Mouse (Mus musculus): ENCODE results near the gene Cacna1c.

The Cacna1c gene

DNA sequence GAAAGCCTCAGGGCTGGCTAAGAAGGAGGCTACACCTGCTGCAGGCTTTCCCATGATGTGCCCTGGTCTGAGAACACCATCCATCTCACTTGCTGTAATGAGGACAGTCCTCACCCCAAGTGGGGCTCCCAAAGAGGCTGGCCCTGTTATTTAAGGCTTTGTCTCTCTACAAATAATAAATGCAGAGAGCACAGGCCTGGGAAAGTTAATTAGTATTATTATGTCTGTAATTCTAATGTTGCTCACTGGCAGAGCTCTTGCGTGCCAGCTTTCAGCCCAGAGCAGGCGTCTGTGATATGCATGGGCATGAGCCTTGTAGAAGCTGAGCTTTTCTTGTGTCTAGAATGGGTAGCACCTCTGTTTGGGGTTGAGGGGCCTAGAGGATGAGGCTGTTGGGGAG lies 354.3 kb downstream of the Cacna1c start:
- no peak for DNase-seq

DNA sequence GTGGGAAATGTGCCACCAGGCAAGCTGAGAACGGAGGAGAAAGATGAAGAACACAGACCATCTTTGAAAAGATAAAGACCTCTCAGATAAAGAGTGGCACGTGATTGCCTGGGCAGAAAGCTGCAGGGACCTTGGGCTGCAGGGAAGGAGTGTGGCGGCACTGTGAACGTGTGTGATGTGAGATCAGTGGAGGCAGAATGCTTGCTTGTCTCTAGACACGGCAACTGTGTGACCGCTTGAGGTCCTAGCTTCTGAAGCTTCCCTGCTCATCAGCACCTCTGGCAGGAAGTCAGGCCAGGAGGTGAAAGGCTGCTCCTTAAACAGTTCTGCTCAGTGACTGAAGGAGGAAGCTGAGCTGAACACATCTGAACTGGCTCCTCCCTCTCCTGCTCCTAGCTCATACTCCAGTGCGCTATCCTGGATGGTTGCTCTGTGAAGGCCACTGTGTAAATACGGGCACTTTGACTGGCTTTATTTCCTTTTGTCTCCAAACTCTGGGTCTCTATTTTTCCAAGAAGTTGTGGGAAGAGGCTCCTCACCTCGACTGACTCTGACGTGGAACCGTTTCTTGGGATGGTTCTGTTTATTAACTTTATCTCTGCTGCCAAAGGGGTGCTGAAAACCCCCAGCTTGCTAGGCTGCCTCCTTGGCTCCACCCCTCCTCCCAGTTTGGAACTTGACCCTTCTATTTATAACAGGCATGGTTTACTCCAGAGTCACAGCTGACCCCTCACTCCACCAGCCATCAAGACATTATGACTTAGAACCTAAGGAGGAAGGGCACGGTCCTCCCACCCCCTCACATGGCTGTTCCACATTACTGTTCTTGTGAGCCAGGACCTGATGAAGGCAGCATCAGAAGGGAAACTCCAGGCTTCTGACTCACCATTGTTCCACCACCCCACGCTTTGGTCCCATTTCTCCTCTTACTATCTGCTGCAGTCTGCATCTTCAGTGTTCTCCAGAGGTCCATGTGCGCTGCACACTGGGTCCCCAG lies 357.0 kb downstream of the Cacna1c start:
- peak; percentile 66 for DNase-seq

DNA sequence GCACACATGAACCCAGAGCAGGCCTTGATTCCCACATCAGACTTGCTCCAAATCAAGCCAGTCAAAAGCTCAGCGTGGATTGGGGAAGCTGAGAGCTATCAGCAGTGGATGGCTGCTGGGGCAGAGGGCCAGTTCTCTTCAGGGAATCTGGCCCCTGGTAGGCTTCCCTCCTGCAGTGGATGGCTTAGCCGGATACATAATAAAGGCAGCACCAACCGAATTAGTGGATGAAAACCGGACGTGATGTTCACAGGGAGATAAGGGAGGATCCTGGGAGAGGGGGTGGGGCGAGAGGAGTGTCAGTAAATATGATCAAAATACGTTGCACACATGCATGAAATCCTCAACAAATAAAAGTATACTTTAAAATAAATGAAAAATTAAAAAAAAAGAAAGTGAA lies 359.5 kb downstream of the Cacna1c start:
- no peak for DNase-seq

DNA sequence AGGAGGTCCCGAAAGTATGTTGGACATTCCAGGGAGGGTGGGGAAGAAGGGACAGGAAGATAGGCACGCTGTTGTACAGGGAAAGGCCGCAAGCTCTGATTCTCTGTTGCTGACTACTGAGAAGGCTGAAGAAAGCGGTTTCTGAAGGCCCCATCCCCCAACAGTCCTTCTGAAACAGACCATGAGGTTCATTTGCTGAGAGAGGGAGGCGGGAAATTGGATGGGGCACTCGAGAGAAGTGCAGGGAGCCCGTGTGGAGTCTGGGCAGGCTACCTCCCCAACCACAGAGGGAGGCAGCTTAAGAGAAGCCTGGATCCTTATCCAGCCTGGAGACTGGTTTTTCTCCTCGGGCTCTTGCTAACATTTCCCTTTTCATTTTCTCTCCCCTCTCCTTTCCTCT lies 362.2 kb downstream of the Cacna1c start:
- peak; percentile 43 for DNase-seq

- no peak for DNase-seq
Measured at GRCm38 (mm10) chr6:118833049-118833448, 363.2 kb downstream of the Cacna1c start.

- DNase-seq = no peak
Measured at GRCm38 (mm10) chr6:118832616-118833015, 363.6 kb downstream of the Cacna1c start.

DNA sequence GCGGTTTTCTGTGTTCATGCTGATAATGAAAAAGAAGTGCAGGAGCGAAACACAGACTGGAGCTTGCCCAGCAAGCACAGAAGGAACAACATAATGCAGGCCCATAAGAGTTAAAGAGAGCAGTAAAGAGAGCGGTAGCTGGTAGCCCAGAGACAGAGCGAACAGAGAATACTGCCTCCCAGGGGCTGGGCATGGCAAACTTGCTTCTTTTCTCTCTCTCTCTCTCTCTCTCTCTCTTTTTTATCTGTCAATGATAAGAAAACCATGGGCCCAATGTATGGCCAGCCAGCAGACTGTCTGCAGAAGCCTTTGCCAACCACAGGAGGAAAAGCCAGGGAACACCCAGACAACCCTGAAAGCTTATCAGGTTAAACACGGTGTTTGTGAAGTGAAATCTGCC lies 365.4 kb downstream of the Cacna1c start:
- no peak for DNase-seq

DNA sequence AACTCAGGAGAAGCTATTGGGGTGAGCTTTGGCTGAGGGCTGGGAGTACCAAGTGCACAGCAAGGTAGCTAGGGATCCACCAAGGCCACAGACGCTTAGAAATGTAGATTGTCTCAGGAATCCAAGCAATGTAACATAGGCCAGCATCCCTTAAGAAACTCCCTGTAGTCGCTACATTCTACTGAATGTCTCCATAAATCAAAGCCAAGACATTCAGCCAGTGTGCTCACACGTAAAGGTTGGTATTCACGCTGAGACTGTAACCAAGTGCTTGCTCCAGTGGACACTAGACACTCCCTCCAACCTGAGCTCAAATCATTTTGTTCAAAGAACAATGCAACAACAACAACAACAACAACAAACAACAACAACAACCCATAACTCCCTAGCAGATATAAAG lies 368.0 kb downstream of the Cacna1c start:
- no peak for DNase-seq

GRCm38 (mm10) chr6:118827560-118827959 lies 368.7 kb downstream of the Cacna1c start:
- DNase-seq = peak; percentile 28

DNA sequence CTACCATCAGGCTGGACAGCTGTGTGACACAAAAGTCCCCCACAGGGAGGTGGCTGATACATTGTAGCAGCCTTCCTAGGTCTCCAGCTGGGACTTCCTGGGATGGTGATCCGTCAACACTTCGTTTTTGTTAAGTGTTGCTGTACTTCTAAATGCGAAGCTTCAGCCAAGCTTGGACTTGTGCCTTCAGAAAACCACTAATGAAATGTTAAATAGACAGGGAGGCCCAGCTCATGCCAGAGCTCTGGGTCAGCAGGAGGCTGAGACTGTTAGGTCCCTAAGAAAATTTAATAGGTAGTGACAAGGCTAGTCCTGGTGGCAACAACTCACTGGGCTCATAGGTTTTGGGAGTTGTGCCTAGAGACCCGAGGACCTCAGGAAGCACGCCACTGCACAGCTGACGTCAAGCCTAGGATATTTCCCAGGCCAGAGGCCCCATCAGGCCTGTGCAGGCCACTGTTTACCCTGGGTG lies 370.8 kb downstream of the Cacna1c start:
- peak; percentile 82 for DNase-seq

DNA sequence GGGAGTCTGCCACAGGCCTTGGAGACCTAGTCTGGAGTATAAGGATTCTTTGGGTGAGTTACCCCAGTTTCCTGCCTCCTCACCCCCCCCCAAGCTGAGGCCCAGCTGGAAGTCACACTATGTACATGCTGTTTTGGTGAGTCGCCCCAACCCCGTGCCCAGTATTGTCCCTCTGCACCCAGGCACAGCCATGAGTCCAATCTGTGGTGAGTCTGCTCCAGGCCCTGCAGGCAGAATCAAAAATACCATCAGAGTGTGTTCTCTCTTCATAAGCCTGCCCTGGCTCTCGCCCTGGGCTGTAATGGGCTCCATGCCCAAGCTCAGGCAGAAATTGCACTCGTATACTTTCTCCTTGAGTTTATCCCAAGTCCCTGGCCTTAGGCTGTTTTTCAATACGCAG lies 374.7 kb downstream of the Cacna1c start:
- peak; percentile 35 for DNase-seq

DNA sequence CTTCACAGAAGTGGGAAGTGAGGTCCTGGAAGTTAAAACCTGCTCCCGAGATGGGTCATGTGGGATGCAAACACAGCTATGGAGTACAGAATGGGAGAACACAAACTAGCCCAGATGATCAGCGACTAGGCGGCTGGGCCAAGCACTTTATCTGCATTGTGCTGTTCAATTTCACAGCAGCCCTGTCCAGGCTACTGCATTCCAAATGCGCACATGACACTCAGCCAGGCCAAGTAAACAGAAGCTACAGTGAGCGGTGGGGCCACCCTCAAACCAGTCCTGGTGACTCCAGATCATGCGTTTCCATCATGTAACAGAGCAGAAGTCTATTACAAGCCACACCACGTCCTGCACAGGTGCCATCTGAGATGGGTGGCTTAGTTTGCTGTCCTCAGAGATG lies 376.6 kb downstream of the Cacna1c start:
- DNase-seq = no peak

DNA sequence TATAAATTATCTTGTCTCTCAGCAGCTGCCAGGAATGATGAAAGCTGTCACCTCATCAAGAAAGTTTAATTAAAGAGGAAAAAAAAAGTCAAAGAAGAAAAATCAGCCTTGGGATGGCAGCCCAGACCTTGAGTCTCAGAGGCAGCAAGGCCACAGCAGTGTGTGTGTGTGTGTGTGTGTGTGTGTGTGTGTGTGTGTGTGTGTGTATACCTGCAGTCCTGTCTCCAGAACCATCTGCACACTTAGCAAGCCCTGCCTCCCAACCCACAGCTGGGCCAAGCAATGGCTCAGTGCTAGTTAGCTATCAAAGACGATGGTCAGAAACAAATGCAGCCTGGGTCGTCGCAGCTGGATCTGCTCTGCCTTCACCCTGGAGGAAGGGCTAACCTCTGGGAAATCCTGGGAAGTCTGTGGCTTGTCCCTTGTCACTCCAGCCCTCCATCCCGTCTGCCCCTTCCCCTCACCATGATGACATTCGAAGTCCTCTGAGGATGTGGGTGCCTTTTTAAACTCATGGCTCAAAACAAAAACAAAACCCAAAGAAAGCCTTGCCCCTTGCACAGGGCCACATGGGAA lies 378.2 kb downstream of the Cacna1c start:
- DNase-seq = peak; percentile 82

DNA sequence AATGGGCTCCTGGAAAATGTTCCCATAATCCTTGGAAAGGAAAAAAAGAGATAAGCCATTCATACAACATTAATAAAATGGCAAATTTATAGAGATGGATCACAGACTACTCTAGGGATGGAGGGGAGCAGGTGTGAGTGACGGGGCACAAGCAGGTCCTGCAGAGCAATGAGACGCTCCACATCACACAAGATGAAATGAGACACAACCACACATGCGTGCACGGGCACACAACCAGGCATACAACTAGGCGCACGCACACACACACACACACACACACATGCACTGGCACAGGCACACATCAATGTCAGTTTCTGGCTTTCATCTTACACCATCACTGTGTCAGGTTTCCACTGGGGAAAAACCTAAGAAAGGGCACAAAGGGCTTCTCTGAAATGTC lies 380.0 kb downstream of the Cacna1c start:
- DNase-seq = no peak

- peak; percentile 56 for DNase-seq
Measured at GRCm38 (mm10) chr6:118812556-118812955, 383.7 kb downstream of the Cacna1c start.

GRCm38 (mm10) chr6:118812007-118812406 lies 384.2 kb downstream of the Cacna1c start:
- no peak for DNase-seq

DNA sequence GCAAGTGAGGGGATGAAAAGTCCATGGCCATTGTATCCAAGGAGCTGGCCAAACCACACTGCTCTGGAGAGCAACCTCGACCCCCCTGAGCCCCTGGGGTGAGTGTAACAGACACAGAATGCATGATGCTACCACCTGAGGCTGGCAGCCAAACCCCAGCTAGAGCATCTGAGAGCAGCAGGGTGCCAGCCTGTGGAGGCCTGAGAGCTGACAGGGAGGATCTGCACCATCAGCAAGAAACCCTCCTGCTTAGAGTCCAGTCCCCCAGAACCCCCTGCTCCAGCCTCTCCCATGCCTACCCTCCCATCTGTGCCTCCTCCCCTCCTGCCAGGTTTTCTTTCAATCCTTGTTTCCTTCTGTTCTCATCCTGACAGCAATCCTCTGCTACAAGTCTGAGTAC lies 385.4 kb downstream of the Cacna1c start:
- no peak for DNase-seq

GRCm38 (mm10) chr6:118805139-118805538 lies 391.1 kb downstream of the Cacna1c start:
- no peak for DNase-seq

- no peak for DNase-seq
Measured at GRCm38 (mm10) chr6:118802286-118802685, 393.9 kb downstream of the Cacna1c start.

GRCm38 (mm10) chr6:118796393-118796792 lies 399.8 kb downstream of the Cacna1c start:
- DNase-seq = no peak

GRCm38 (mm10) chr6:118795716-118796115 lies 400.5 kb downstream of the Cacna1c start:
- no peak for DNase-seq

- peak; percentile 75 for DNase-seq
Measured at GRCm38 (mm10) chr6:118791921-118792368, 404.3 kb downstream of the Cacna1c start.

GRCm38 (mm10) chr6:118787933-118788332 lies 408.3 kb downstream of the Cacna1c start:
- no peak for DNase-seq

DNA sequence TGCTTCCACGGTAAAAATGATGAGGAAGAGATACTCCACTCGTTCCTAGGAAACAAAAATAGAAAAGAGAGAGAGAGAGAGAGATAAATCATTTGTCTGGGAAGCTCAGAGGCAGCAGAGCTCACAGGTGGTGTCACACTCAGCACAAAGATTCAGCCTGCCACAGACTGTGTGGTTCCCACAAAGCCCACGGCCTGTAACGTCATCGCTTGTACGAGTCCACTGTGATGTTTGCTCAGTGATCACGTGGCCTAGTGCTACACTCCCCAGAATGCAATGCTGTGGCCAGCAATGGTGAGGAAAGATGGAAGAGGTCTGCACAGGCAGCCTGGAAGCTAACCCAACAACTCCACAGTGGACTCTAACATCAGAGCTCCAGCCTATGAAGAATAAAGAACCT lies 415.9 kb downstream of the Cacna1c start:
- no peak for DNase-seq
